Mouse (Mus musculus): ENCODE measurements at regions not wholly inside any gene's neighbourhood (a gene's known extent, or its start where the extent isn't known, plus 50 kb on each side); places are given as distances from the start of the nearest gene placed in this dataset.
"Not testable (repeated sequence)": the region's sequence is repeated elsewhere in the genome, so short reads cannot be mapped to it uniquely, and the experiment has no call there.

GRCm38 (mm10) chr13:115799294-115799693, 510.2 kb downstream of the Isl1 start:
- no peak overlapping the region for H3K4me3 ChIP-seq (ENCODE audit: low read depth, low read length)
- ATAC-seq (ENCODE audit: extremely low read depth, insufficient number of reproducible peaks, low FRiP score, poor library complexity, severe bottlenecking) (no peak), DNase-seq (ENCODE audit: low spot score) (no peak)
- no peaks in the 10 kb centered on the region for H3K36me3 ChIP-seq (replicated peaks)
- no peaks in the 10 kb centered on the region for H3K9me3 ChIP-seq (replicated peaks)
- no peaks in the 10 kb centered on the region for H3K4me1 ChIP-seq (ENCODE audit: insufficient read depth, low read depth, low read length)
- no peaks in the 10 kb centered on the region for H3K27me3 ChIP-seq (ENCODE audit: insufficient read depth, low read length)
- TF ChIP-seq GATA2 (IDR thresholded peaks at IDR 0.05; ENCODE audit: borderline replicate concordance, low read depth, low read length), result no peak
- TF ChIP-seq TAL1 (conservative IDR thresholded peaks at IDR 0.05; ENCODE audit: low read depth, low read length), result no peak
- TF ChIP-seq GATA1 (IDR thresholded peaks at IDR 0.05; ENCODE audit: borderline replicate concordance, low read length), result no peak
- no peak for TF ChIP-seq POLR2AphosphoS5 (IDR thresholded peaks at IDR 0.05; ENCODE audit: insufficient replicate concordance, low read depth, low read length)
- no peak for TF ChIP-seq CTCF (IDR thresholded peaks at IDR 0.05; ENCODE audit: low read depth, low read length)

GRCm38 (mm10) chr13:115751271-115751670, 558.2 kb downstream of the Isl1 start:
- H3K4me1 ChIP-seq (ENCODE audit: insufficient read depth, low read depth, low read length), result no peaks in the 10 kb centered on the region
- DNase-seq (ENCODE audit: low spot score) (no peak), ATAC-seq (ENCODE audit: extremely low read depth, insufficient number of reproducible peaks, low FRiP score, poor library complexity, severe bottlenecking) (no peak)
- TF ChIP-seq TAL1 (conservative IDR thresholded peaks at IDR 0.05; ENCODE audit: low read depth, low read length) (no peak), GATA1 (IDR thresholded peaks at IDR 0.05; ENCODE audit: borderline replicate concordance, low read length) (no peak)
- H3K4me3 ChIP-seq (ENCODE audit: low read depth, low read length), result no peak overlapping the region
- H3K9me3 ChIP-seq (replicated peaks), result peaks cover 3% of the 10 kb centered on the region
- H3K27me3 ChIP-seq (ENCODE audit: insufficient read depth, low read length), result no peaks in the 10 kb centered on the region
- no peaks in the 10 kb centered on the region for H3K36me3 ChIP-seq (replicated peaks)

- not testable (repeated sequence) for DNase-seq (ENCODE audit: low spot score); H3K27me3 ChIP-seq (ENCODE audit: insufficient read depth, low read length); H3K9me3 ChIP-seq (replicated peaks); H3K4me3 ChIP-seq (ENCODE audit: low read depth, low read length); ATAC-seq (ENCODE audit: extremely low read depth, insufficient number of reproducible peaks, low FRiP score, poor library complexity, severe bottlenecking); H3K4me1 ChIP-seq (ENCODE audit: insufficient read depth, low read depth, low read length); H3K36me3 ChIP-seq (replicated peaks)
Observed at GRCm38 (mm10) chr13:115742080-115742479, 567.4 kb downstream of the Isl1 start.

GRCm38 (mm10) chr13:115727986-115728385, 581.5 kb downstream of the Isl1 start:
- DNase-seq (ENCODE audit: low spot score) (no peak), ATAC-seq (ENCODE audit: extremely low read depth, insufficient number of reproducible peaks, low FRiP score, poor library complexity, severe bottlenecking) (no peak)
- TF ChIP-seq TAL1 (conservative IDR thresholded peaks at IDR 0.05; ENCODE audit: low read depth, low read length), result no peak
- TF ChIP-seq POLR2AphosphoS5 (IDR thresholded peaks at IDR 0.05; ENCODE audit: insufficient replicate concordance, low read depth, low read length), result no peak
- no peak for TF ChIP-seq CTCF (IDR thresholded peaks at IDR 0.05; ENCODE audit: low read depth, low read length)
- no peak for TF ChIP-seq GATA1 (IDR thresholded peaks at IDR 0.05; ENCODE audit: borderline replicate concordance, low read length)
- no peak for TF ChIP-seq GATA2 (IDR thresholded peaks at IDR 0.05; ENCODE audit: borderline replicate concordance, low read depth, low read length)
- no peaks in the 10 kb centered on the region for H3K36me3 ChIP-seq (replicated peaks)
- no peaks in the 10 kb centered on the region for H3K27me3 ChIP-seq (ENCODE audit: insufficient read depth, low read length)
- H3K4me1 ChIP-seq (ENCODE audit: insufficient read depth, low read depth, low read length), result no peaks in the 10 kb centered on the region
- peaks cover 6% of the 10 kb centered on the region; the same call in 1 of the 2 replicates for H3K9me3 ChIP-seq (replicated peaks)
- H3K4me3 ChIP-seq (ENCODE audit: low read depth, low read length), result no peak overlapping the region

- TF ChIP-seq GATA1 (IDR thresholded peaks at IDR 0.05; ENCODE audit: borderline replicate concordance, low read length) (no peak), CTCF (IDR thresholded peaks at IDR 0.05; ENCODE audit: low read depth, low read length) (no peak), GATA2 (IDR thresholded peaks at IDR 0.05; ENCODE audit: borderline replicate concordance, low read depth, low read length) (no peak)
- Histone ChIP-seq H3K4me3 (ENCODE audit: low read depth, low read length) (no peak overlapping the region), H3K27me3 (ENCODE audit: insufficient read depth, low read length) (no peaks in the 10 kb centered on the region), H3K36me3 (replicated peaks) (no peaks in the 10 kb centered on the region), H3K4me1 (ENCODE audit: insufficient read depth, low read depth, low read length) (no peaks in the 10 kb centered on the region), H3K9me3 (replicated peaks) (0 out of 2 replicates have a peak, but pooled peaks cover 3% of the 10 kb centered on the region)
- DNase-seq (ENCODE audit: low spot score) (no peak), ATAC-seq (ENCODE audit: extremely low read depth, insufficient number of reproducible peaks, low FRiP score, poor library complexity, severe bottlenecking) (no peak)
Observed at GRCm38 (mm10) chr13:115725356-115725952, 584.0 kb downstream of the Isl1 start.

GRCm38 (mm10) chr13:115719276-115719675, 590.2 kb downstream of the Isl1 start:
- H3K4me3 ChIP-seq (ENCODE audit: low read depth, low read length), result no peak overlapping the region

GRCm38 (mm10) chr13:115718859-115719258, 590.6 kb downstream of the Isl1 start:
- DNase-seq (ENCODE audit: low spot score) (no peak), ATAC-seq (ENCODE audit: extremely low read depth, insufficient number of reproducible peaks, low FRiP score, poor library complexity, severe bottlenecking) (no peak)
- no peak for TF ChIP-seq CTCF (IDR thresholded peaks at IDR 0.05; ENCODE audit: low read depth, low read length)
- no peak for TF ChIP-seq POLR2AphosphoS5 (IDR thresholded peaks at IDR 0.05; ENCODE audit: insufficient replicate concordance, low read depth, low read length)
- TF ChIP-seq TAL1 (conservative IDR thresholded peaks at IDR 0.05; ENCODE audit: low read depth, low read length), result no peak
- TF ChIP-seq GATA2 (IDR thresholded peaks at IDR 0.05; ENCODE audit: borderline replicate concordance, low read depth, low read length), result no peak
- TF ChIP-seq GATA1 (IDR thresholded peaks at IDR 0.05; ENCODE audit: borderline replicate concordance, low read length), result no peak
- peaks cover 4% of the 10 kb centered on the region for H3K9me3 ChIP-seq (replicated peaks)
- no peaks in the 10 kb centered on the region for H3K4me1 ChIP-seq (ENCODE audit: insufficient read depth, low read depth, low read length)
- no peaks in the 10 kb centered on the region for H3K27me3 ChIP-seq (ENCODE audit: insufficient read depth, low read length)
- H3K36me3 ChIP-seq (replicated peaks), result no peaks in the 10 kb centered on the region
- no peak overlapping the region for H3K4me3 ChIP-seq (ENCODE audit: low read depth, low read length)

More at GRCm38 (mm10) chr13:115719276-115719675, 590.2 kb downstream of the Isl1 start:
- TF ChIP-seq TAL1 (conservative IDR thresholded peaks at IDR 0.05; ENCODE audit: low read depth, low read length), result no peak
- no peak for TF ChIP-seq POLR2AphosphoS5 (IDR thresholded peaks at IDR 0.05; ENCODE audit: insufficient replicate concordance, low read depth, low read length)
- no peak for TF ChIP-seq GATA1 (IDR thresholded peaks at IDR 0.05; ENCODE audit: borderline replicate concordance, low read length)
- H3K36me3 ChIP-seq (replicated peaks), result no peaks in the 10 kb centered on the region
- H3K27me3 ChIP-seq (ENCODE audit: insufficient read depth, low read length), result no peaks in the 10 kb centered on the region
- DNase-seq (ENCODE audit: low spot score) (no peak), ATAC-seq (ENCODE audit: extremely low read depth, insufficient number of reproducible peaks, low FRiP score, poor library complexity, severe bottlenecking) (no peak)
- no peaks in the 10 kb centered on the region for H3K4me1 ChIP-seq (ENCODE audit: insufficient read depth, low read depth, low read length)
- H3K9me3 ChIP-seq (replicated peaks), result peaks cover 4% of the 10 kb centered on the region

Measured in G1E (cell line).